Mouse (Mus musculus) thymus, adult 18-20 months (tissue): ENCODE measurements around the gene Mbnl1.

Experiments used
- DNase-seq, 2 experiments: peaks; one replicate each; pipeline ENCODE4 v3.0.0; 2022; ENCODE audit warnings: mixed read lengths in 2 of 2

Gene Mbnl1

DNA sequence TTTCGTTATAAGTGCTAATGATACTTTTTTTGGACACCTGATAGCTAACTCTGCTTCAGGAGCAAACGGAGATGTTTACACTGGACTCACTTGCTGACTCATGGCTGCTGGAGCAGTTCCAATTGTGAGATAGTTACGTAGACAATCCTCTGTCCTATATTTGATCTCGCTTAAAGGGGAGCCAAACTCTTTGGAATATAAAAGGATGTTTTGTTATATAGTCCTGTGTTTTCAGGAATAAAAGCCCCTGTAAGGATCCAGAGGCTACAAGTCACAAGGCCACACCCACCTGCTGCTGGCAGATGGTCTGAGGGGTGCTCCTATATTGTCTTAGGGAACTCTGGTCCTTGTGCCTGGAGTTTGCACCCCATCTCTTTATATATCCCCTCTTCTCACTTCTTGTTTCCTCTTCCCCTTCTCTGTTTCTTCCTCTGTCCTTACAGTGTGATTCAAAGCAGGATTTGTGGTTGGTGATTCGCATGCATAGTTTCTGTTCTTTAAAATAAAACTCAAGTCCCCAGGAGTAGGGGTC, 97.9 kb downstream of the Mbnl1 start:
- no peak for DNase-seq

GRCm38 (mm10) chr3:60571493-60571892, 98.9 kb downstream of the Mbnl1 start:
- no peak for DNase-seq

GRCm38 (mm10) chr3:60574199-60574598, 101.6 kb downstream of the Mbnl1 start:
- no peak for DNase-seq

- DNase-seq, result no peak
Measured at GRCm38 (mm10) chr3:60574849-60575524, 102.4 kb downstream of the Mbnl1 start.

- no peak for DNase-seq
Measured at GRCm38 (mm10) chr3:60575945-60576344, 103.3 kb downstream of the Mbnl1 start.

DNA sequence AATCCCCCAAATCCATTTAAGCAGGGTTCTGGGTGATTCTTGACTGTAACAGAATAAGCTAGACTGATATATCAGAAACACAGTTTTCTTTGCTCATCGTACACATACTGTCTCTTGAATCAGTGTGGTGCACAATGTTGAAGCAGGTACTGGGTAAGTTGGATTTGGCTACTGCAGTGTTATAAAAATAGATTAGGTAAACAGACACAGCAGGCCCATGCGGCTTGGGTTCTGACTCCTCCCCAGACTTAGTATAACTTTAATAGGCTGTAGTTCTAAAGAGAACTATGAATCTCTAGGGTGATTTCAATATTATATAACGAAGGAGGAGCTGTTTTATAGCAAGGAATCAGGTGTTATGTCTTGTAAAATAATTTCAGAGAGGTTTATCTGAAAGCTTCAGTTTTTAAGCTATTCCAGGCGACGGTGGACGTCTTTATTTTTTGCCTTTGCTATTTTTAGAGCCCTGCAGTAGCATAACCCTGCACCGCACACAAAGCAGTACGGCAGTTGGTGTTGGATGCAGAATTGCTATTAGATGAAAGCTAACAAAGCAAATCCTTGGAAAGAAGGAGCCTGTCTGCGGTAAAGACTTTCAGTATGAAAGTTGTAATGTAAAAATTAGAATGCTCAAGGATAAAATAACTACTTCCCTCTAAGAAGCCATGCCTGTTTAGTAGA, 103.9 kb downstream of the Mbnl1 start:
- DNase-seq, result no peak

DNA sequence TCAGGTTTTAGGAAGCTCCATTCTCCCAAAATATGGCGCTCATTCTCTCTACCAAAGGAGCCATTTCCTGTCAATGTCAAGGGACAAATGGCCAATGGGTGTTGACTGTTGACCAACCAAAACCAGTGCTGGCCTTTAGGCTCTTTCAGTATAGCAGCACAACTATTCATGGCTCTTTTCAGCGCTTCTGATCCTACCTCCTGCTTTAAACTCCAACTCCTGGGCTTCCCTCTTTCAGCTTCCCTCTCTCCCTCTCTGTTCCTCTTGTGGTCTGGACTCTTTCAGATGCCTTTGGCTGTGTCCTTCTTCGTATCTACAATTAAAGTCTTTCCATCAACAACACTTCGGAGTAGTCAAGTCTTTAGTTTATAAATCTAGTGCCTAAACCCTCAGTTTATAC, 107.2 kb downstream of the Mbnl1 start:
- no peak for DNase-seq

GRCm38 (mm10) chr3:60580699-60581098, 108.1 kb downstream of the Mbnl1 start:
- no peak for DNase-seq

- DNase-seq, result no peak
Measured at GRCm38 (mm10) chr3:60582154-60582553, 109.5 kb downstream of the Mbnl1 start.

GRCm38 (mm10) chr3:60582620-60583019, 110.0 kb downstream of the Mbnl1 start:
- DNase-seq, result no peak

GRCm38 (mm10) chr3:60584704-60585103, 112.1 kb downstream of the Mbnl1 start:
- no peak for DNase-seq

DNA sequence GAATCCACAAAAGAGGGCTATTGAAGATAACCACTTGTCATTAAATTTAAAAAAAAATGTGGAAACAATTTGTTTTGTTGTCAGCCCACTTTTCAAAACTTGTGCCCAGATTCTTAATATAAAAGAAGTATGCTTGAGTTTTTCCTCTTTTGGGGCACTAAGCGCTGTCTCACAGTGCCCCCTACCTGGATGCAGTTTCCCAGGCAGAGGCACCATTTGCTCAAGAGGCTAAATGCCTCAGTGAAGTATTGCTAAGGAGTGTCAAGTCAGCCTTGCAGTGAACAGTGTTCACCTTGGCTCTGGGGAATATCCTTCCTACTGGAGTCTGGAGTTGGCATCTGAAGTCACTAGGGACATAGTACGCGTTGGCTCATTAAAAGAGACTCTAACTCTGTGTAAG, 113.4 kb downstream of the Mbnl1 start:
- no peak for DNase-seq

DNA sequence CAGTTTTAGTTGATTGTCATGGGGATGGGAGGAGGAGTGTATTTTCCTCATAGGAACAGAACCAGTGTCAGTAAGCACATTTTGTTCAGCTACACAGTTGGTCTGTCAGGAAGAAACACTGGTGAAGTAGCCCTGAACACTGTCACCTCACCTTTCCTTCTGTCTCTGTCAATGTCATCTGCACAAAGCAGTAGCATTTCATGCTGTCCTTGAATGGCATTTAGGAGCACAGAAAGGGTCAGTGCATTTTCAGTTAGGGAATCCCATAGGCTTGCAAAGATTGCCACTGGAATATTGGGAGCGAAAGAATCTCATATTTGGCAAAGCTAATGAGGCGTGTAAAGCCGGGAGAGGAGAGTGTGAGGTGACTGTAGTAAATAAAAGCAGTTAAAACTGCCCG, 114.5 kb downstream of the Mbnl1 start:
- DNase-seq, result no peak

GRCm38 (mm10) chr3:60589361-60589760, 116.7 kb downstream of the Mbnl1 start:
- no peak for DNase-seq

GRCm38 (mm10) chr3:60595606-60596005, 123.0 kb downstream of the Mbnl1 start:
- DNase-seq, result no peak

- DNase-seq, result no peak
Measured at GRCm38 (mm10) chr3:60596985-60597384, 124.4 kb downstream of the Mbnl1 start.

GRCm38 (mm10) chr3:60601686-60602085, 129.1 kb downstream of the Mbnl1 start:
- DNase-seq, result peak; percentile 22 to 24

GRCm38 (mm10) chr3:60602923-60603549, 130.4 kb downstream of the Mbnl1 start:
- DNase-seq, result no peak

DNA sequence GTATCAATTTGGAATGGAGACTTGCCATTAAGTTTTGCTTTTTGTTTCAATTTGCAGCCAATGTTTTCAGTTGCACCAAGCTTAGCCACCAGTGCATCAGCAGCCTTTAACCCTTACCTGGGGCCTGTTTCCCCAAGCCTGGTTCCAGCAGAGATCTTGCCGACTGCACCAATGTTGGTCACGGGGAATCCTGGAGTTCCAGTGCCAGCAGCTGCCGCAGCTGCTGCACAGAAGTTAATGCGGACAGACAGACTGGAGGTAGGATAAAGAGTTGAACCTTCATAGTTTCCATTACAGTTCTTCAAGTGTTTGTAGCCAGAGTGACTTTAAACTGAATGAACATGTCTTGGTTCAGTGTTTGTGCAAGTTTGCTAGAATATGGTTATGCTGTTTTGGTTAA, 131.0 kb downstream of the Mbnl1 start:
- DNase-seq, result no peak

DNA sequence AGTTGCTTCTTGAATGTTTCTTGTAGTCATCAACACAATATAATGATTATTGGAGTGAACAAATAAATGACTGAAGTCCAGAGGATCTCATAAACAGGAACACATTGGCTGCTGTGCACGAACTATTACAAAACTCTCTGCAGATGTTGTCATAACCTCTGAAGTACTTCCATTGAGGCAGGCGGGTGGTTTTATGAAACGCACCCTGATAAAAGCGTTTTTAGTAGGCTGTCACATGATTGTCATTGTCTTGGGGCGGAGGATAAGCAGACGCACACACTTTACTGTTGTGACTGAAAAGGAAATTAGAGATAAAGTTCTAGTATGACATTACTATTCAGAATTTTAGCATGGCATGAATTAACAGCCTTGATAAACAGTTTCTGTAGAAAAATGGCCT, 131.6 kb downstream of the Mbnl1 start:
- no peak for DNase-seq

DNA sequence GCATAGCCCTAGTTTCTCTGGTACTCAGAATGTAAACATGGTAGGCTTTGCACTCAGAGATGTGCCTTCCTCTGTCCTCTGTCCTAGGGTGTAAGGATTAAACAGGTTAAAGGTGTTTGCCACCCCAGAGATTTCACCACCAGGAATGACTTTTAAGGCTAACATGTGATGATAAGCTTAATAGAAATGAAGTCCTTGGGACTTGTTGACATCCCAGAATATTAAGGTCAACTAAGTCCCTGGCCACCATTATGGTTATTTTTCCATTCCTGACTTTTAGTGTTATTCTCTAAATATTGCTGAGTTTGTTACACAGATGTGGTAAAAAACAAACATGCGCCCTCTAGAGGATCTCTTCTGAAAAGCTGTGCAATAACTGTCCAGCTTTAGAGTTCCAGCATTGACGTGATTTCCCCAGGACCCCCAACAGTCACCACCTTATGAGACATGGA, 136.3 kb downstream of the Mbnl1 start:
- DNase-seq, result no peak

GRCm38 (mm10) chr3:60611839-60612238, 139.2 kb downstream of the Mbnl1 start:
- DNase-seq, result peak in 1 of 2 experiments; percentile 26

DNA sequence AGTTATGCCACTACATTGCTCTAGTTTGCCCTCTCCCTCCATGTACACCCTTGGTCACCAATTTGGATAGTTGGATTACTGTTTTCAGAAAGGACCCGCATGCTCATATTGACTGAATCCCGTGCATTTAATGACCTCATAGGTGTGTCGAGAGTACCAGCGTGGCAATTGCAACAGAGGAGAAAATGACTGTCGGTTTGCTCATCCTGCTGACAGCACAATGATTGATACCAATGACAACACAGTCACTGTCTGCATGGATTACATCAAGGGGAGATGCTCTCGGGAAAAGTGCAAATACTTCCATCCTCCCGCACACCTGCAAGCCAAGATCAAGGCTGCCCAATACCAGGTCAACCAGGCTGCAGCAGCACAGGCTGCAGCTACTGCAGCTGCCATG, 140.5 kb downstream of the Mbnl1 start:
- DNase-seq, result no peak

DNA sequence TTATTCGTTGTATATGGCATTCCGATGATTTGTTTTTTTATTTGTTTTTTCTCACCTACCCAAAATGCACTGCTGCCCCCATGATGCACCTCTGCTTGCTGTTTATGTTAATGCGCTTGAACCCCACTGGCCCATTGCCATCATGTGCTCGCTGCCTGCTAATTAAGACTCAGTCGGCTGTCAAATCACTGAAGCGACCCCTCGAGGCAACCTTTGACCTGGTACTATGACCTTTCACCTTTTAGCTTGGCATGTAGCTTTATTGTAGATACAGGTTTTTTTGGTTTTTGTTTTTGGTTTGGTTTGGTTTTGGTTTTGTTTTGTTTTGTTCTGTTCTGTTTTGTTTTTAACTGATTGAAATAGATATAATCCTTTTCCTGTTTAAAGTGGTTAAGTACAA, 141.9 kb downstream of the Mbnl1 start:
- DNase-seq, result no peak
